Mouse (Mus musculus) left cerebral cortex, postnatal 4 days (tissue): ENCODE results near the gene Glp1r. TPM values are rescaled to one million over a fixed set of nuclear protein-coding genes. Genes with fewer than 3 reads are reported as not detected.
A peak's percentile ranks its signal among the peaks of the same experiment; 100 is the strongest.

Source experiments
- DNase-seq: peaks from one replicate; pipeline ENCODE4 v3.0.0-alpha.2; 2022
- intact Hi-C: fragments of 180-260 bp; cut with DNase I; formaldehyde crosslinking; loops from one replicate; pipeline ENCODE4 v1.15.1; 2025
- total RNA-seq, 2 experiments: library from RNA; stranded (reverse); gene quantifications; 2 replicates each; pipeline ENCODE4 v1.2.3; 2021

Glp1r gene
- total RNA-seq, 2 experiments from 2014 or later, result 0.32 to 0.58 TPM

DNA sequence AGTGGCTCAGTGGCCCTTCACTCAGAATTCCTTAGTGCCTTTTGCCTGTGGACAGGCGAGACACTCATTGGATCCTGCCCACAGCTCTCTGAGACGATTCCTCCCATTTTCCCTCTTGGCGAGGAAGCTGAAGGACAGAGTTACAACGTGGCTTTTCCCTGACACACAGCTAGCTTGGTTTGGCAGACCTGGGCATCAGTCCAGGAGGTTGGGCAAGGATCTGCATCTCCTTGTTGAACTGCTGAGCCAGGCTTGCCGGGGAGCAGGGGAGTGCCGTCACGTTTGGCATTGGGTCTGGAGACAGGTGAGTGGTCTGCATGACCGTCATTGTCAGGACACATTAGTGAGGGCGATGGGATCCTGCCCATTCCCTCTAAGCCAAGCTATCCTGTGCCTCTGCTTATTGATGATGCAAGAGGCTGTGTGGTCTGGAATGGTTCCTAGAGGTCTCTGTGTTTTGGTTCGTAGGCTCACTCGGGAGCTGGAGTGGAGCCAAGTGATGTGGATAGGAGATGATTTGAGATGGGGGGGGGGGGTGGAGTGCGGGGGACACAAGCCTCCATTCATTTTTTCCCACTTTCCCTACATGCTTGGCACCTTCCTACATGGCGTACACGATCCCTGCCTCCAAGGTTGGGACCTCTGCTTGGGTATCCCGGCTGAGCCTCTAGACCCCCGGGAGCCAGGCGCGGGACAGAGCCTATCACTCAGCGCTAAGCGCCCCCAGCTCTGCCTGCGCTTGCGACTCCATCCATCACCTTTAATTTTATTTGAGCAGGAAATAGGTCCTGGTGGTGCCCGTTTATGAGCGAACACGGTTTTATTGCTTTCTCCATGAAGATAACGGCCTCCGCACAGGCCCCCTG, 9.5 kb downstream of the Glp1r start:
- peak; percentile 55 for DNase-seq
- intact Hi-C loops, result no loop called here

- intact Hi-C loops, result no loop called here
- DNase-seq, result no peak
These were observed 10.1 kb downstream of the Glp1r start for GRCm38 (mm10) chr17:30911732-30912088.

GRCm38 (mm10) chr17:30912536-30912935, 10.9 kb downstream of the Glp1r start:
- DNase-seq, result no peak
- intact Hi-C loops, result no loop called here

DNA sequence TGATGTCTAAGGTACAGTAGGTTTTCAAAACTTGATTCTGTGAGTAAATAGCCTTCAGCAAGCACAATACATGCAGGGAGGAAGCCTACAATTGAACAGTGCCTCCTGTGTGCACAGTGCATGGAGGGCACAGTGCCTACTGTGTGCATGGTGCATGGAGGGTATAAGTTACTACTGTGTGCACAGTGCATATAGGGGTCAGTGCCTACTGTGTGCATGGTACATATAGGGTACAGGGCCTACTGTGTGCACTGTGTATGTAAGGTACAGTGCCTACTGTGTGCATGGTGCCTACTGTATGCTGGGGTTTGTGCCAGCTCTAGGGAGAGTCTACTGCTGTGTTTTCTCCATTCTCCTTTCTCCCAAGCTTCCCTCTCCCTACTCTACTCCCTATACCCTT, 12.6 kb downstream of the Glp1r start:
- intact Hi-C loops, result no loop called here
- no peak for DNase-seq

DNA sequence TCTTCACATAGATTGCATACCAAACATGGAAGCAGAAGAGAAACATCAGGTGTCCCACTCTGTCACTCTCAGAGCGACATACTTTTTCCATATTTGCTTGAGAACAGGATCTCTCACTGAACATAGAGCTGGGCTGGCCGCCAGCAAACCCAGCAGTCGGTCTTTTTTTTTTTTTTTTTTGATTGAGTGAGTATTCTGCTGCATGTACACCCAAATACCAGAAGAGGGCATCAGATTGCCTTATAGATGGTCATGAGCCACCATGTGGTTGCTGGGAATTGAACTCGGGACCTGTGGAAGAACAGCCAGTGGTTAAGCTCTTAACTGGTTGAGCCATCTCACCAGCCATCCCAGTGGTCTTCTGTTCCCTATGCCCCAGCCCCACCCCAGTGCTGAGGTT, 21.9 kb downstream of the Glp1r start:
- peak; percentile 19 for DNase-seq
- intact Hi-C loops, result no loop called here

DNA sequence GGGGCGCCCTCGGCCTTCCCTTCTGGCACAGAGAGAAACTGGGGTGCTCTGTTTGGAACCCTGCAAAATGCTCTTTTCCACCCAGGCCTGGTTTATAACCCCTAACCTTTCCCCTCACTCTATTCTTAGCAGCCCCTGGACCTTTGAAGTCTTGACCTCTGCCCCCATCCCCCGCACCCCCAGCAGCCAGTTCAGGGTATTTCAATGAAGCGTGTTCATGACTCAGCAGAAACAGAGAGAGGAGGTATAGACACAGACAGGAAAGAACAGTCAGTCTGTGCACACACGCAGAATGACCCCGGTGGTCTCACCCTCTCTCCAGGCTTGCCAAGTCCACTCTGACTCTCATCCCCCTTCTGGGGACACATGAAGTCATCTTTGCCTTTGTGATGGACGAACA, 29.2 kb downstream of the Glp1r start:
- intact Hi-C loops, result no loop called here
- DNase-seq, result no peak

DNA sequence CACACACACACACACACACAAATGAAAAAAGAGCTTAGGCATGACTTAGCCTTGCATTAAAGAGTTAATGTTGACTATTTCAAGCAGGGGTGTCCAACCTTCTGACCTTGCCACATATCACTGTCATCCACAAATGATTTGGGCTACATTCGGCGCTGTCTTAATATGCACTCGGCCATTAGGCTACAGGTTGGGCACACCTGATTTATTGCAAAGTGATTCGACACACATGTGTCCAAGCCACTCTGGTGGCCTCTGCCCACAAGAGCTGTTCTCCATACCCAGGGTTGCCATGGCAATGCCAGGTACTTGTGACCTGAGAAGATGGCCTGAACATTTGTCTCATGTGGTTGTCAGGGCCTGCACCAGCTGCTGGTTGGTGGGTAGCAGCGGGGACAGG, 31.2 kb downstream of the Glp1r start:
- intact Hi-C loops, result no loop called here
- no peak for DNase-seq

DNA sequence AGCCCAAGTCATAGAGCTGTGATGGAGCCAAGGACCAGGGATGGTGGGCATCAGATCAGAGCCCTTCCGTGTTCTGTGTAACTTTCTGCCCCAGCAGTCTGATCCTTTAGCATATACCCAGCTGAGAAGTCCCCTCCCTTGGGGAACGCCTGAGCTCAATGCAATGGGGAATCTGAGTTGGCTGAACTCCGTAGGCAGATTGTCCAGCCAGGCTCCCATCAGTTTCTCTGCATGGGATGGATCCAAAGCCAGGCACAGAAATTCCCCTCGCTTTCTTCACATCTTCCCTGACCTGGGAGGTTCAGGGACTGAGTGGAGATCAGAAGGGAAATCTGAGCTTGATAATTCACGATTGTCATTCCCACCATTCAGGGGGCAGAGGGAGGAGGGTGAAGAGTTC, 33.7 kb downstream of the Glp1r start:
- intact Hi-C loops, result no loop called here
- DNase-seq, result no peak

DNA sequence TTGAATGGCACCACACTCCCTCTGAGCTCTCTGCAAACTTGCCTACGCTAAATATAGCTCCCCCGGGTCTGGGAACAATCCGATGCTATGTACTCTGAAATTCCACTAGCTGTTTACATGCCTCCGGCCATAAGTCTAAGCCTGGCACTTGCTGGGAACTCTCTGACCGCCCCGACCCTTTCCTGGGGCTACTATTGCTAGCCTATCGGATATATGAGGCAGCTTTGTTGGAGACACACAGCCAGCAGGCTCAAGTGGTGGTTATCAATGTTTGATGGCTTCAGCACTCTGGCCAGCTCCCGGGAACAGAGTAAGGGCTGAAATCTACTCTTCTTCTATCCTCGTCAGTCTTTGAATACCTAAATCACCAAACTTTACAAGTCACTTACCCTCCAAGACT, 36.9 kb downstream of the Glp1r start:
- intact Hi-C loops, result no loop called here
- DNase-seq, result no peak

DNA sequence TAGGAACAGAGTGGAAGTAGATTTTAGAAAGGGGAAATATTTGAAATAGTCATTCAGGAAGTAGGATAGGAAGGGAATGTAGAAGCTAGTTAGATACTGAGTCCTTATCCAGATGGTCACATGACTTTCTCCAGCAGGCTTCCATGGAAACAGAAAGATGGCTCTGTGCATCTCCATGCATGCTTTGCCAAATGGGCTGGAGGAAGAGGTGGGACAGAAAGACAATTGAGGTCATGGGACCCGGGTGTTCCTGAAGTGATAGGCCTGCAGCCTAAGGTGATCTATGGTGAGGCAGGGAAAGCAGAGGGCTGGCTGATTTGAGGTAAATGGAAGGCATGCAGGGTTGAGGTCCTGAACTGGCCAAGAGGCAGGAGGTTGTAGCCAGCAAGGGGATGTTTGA, 46.8 kb downstream of the Glp1r start:
- intact Hi-C loops, result loop anchor here (5.0 kb wide), 1 partner anchor 121 kb away; no protein-coding TSS in a partner anchor
- no peak for DNase-seq

GRCm38 (mm10) chr17:30950780-30951179, 49.2 kb downstream of the Glp1r start:
- intact Hi-C loops, result loop anchor here (5.0 to 10.0 kb wide), 2 partner anchors 133 to 206 kb away; no protein-coding TSS in a partner anchor
- peak; percentile 80 for DNase-seq

DNA sequence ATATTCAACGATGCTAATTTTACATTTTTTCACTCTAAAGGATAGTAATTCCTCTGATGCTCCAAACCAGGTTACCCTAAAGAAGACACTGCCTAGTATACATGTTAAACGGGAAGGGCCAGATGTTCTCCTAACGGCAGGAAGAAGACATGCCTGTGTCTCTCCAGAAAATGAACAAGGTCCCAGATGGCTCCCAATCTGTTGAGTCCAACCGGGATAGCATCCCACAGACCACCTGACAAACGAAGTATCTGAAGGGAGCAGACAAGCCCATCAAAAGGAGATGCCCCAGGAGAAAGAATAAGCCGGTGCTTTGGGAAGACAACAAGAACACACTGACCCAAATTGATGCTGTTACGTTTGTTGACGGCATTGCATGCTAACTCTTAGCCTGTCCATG, 50.0 kb downstream of the Glp1r start:
- intact Hi-C loops, result loop anchor here (5.0 to 10.0 kb wide), 2 partner anchors 134 to 207 kb away; no protein-coding TSS in a partner anchor
- DNase-seq, result no peak

DNA sequence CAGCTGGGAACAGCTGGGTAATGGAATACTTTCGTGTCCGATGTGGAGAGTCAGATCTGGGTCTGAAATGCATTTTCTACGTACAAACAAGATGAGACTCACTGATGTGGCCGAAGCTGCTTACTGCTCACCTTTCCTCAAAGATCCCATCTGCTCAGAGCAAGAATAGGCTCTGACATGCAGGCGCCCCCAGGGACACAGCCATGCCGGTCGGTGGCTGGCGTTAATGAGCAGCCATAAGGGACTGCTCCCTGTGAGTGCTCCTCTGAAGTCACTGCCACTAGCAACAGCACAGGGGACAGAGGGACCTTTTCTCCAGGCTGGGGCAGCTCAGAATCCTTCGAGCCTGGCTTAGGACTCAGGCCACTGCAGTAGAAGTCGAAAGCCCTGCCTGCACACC, 52.7 kb downstream of the Glp1r start, which contains the start of gene Umodl1:
Gene Umodl1, plus strand, starts transcription at position 301 of the 400 bp plus-strand sequence.
- no peak for DNase-seq
- intact Hi-C loops, result loop anchor here (5.0 to 10.0 kb wide), 2 partner anchors 137 to 210 kb away; no protein-coding TSS in a partner anchor

DNA sequence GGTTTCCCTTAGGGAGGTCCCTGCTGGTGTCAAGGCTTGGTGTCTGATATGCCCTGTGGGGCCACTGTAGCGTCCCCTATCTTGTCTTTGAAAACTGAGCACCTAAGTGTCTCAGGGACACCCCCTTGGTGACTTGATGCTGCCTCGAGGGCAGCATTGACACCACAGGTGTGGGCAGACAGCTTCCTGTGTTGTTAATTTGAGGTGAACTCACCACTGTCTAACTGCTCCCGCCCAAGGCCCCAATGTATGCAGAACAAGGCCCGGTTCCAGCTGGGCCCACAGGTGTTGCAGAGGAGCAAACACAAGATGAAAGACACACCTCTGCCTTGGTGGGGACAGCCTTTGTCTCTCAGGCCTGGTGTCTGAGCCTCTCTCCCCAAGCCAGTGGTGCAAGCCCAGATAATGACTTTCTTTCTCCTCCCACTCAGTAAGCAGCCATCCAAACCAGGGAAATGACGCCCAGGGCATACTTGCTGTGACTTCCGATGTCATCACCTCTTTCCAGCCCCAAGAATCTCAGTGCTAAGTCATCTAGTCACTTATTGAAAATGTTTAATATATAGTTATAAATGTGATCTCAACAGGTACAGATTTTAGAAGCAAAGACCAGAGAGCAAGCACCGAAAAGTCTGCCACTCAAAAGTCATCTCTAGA, 60.4 kb downstream of the Glp1r start:
- no peak for DNase-seq
- intact Hi-C loops, result no loop called here

- peak; percentile 21 for DNase-seq
- intact Hi-C loops, result no loop called here
These were observed 61.3 kb downstream of the Glp1r start for GRCm38 (mm10) chr17:30962880-30963279.

DNA sequence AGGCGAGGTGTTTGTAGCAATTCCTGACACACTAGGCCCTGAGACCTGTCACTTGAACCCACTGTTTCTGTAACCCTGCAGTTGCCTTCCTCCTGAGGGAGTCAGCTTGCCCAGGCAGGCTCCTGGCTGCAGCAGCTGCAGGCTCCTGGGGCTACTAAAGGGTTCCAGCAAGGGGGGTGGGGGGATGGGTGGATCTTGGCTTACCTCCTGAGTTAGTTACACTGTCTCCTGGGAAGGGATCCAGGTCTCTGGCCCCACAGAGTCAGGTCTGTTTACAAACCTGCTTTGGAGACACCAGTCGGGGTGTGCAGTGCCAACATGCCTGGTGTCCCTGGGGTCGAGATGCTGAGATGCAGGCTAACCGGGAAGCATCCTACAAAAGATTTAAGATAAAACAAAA, 68.4 kb downstream of the Glp1r start:
- intact Hi-C loops, result no loop called here
- DNase-seq, result peak; percentile 51

- intact Hi-C loops, result no loop called here
- no peak for DNase-seq
These were observed 70.3 kb downstream of the Glp1r start for GRCm38 (mm10) chr17:30971877-30972276.

DNA sequence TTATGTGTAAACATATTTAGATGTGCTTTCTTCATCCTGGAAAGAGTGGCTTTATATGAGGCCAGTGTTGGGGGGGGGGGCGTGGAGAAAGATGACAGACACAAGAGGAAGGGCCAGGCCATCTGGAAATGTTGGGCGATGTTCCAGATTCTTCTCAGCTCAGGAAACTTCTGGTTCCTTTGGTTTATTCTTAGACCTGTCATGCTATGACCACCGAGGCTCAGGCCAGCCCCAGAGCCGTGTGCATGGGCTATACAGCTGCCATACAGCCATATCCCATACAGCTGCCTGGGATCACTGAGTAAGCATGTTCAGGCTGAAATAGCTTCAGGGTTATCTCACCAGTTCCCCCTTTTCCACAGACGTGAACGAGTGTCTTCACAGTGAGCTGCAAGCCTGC, 71.7 kb downstream of the Glp1r start:
- intact Hi-C loops, result no loop called here

DNA sequence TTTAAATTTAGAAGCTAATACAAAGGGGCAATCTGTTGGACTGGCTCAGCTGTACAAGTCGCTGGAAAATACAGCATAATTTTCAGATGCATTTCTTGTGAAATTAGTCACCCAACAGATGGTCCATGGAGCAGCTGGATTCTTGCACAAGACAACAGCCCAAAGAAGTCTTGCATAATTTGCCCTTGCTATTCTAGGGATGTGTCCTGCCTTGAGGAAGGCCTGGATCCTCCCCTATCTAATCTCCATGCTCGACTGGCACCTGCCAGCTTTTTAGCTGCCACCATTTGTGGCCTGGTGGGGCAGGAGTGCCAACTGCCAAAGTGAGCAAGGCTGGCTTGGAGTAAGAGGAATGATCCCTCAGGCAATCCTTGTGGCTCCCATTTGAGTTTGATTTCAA, 75.7 kb downstream of the Glp1r start:
- peak; percentile 18 for DNase-seq
- intact Hi-C loops, result no loop called here

More for the DNA sequence above, 71.7 kb downstream of the Glp1r start:
- DNase-seq, result peak; percentile 43

DNA sequence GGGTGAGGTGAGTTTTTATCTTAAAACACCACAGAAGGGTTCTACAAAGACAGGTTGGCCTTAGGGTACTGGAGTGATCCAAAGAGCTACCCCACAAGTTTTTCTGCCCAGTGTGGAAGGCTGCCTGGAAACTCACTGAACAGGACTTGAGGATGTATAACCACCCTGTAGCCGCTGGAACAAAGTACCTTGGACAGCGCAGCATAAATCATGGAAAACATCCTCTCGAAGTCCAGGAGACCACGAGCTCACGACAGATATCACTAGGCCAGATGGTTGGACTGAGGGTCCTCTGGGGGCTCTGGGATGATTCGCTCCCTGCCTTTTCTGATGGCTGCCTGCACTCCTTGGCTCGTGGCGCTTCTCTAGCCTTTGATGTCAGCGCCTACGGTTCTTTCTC, 76.9 kb downstream of the Glp1r start:
- intact Hi-C loops, result no loop called here
- DNase-seq, result no peak

- intact Hi-C loops, result no loop called here
- DNase-seq, result no peak
These were observed 81.9 kb downstream of the Glp1r start for GRCm38 (mm10) chr17:30983521-30983920.

GRCm38 (mm10) chr17:30990254-30990653, 88.6 kb downstream of the Glp1r start:
- intact Hi-C loops, result no loop called here
- peak; percentile 26 for DNase-seq
